Mouse (Mus musculus) hindbrain, embryonic 15.5 days (tissue): ENCODE data around the gene Rgs3. TPM values are rescaled to one million over a fixed set of nuclear protein-coding genes. Genes with fewer than 3 reads are reported as not detected.

ENCODE experiments used
- ATAC-seq: fragments of 200-750 bp; cut with Nextera tagmentation; 2 replicates; pipeline ENCODE4 v1.8.0; 2017; ENCODE audit warnings: low read depth, moderate number of reproducible peaks, moderate TSS enrichment; ENCODE audit not compliant: low FRiP score
- H3K27ac ChIP-seq: fragments of 300-500 bp; sonication (generic); replicated peaks from 2 replicates; pipeline ENCODE4 v1.5.1; 2015; ENCODE audit warnings: mild to moderate bottlenecking, inconsistent platforms
- H3K27me3 ChIP-seq: fragments of 300-500 bp; sonication (generic); 2 replicates; pipeline ENCODE4 v1.6.1; 2015; ENCODE audit warnings: control low read depth, inconsistent platforms
- H3K36me3 ChIP-seq: fragments of 300-500 bp; sonication (generic); 2 replicates; pipeline ENCODE4 v1.6.1; 2015; ENCODE audit warnings: control low read depth, inconsistent platforms
- H3K4me1 ChIP-seq: fragments of 300-500 bp; sonication (generic); replicated peaks from 2 replicates; pipeline ENCODE4 v1.6.1; 2015; ENCODE audit warnings: control low read depth, inconsistent platforms
- H3K4me2 ChIP-seq: fragments of 300-500 bp; sonication (generic); 2 replicates; pipeline ENCODE4 v1.6.1; 2015; ENCODE audit warnings: moderate library complexity, mild to moderate bottlenecking, inconsistent platforms
- H3K4me3 ChIP-seq: fragments of 300-500 bp; sonication (generic); 2 replicates; pipeline ENCODE4 v1.5.1; 2015; ENCODE audit warnings: mild to moderate bottlenecking, inconsistent platforms
- H3K9ac ChIP-seq: fragments of 300-500 bp; sonication (generic); 2 replicates; pipeline ENCODE4 v1.6.1; 2015; ENCODE audit warnings: inconsistent platforms
- H3K9me3 ChIP-seq: fragments of 300-500 bp; sonication (generic); 2 replicates; pipeline ENCODE4 v1.6.1; 2016; ENCODE audit warnings: control low read depth, inconsistent platforms
- WGBS: fragments of 180-500 bp; shearing (Covaris S2); methylation state at CpG from one replicate; pipeline ENCODE4 v1.1.7; 2015; 5-methylcytosine and 5-hydroxymethylcytosine counted together
- polyA plus RNA-seq: library from polyadenylated mRNA; unstranded; fragments of >200 nt; fragmentation: Nextera tagmentation; extraction: Ambion mirVana; gene quantifications from 2 replicates; pipeline ENCODE4 v1.2.1, GENCODE M21; 2015

Rgs3 gene
- polyA plus RNA-seq, 1 experiment from 2014 or later = 69.3 TPM

- WGBS = 86% methylated on average over 3 of the region's 3 CpGs
Observed at GRCm38 (mm10) chr4:62736904-62737303, 177.3 kb downstream of the Rgs3 start.

GRCm38 (mm10) chr4:62737983-62738695 is 178.5 kb downstream of the Rgs3 start:
- 56% methylated on average over 9 of the region's 9 CpGs for WGBS
- no peak for ATAC-seq
- H3K27me3 ChIP-seq = no peaks in the 10 kb centered on the region

More at GRCm38 (mm10) chr4:62736904-62737303, 177.3 kb downstream of the Rgs3 start:
- Histone ChIP-seq H3K4me2 (no peak overlapping the region), H3K9me3 (no peaks in the 10 kb centered on the region), H3K9ac (no peak overlapping the region), H3K4me1 (peaks cover 25% of the 10 kb centered on the region), H3K36me3 (no peaks in the 10 kb centered on the region), H3K27ac (no peak overlapping the region), H3K4me3 (no peak overlapping the region), H3K27me3 (no peaks in the 10 kb centered on the region)
- ATAC-seq = no peak

GRCm38 (mm10) chr4:62738996-62739395 is 179.3 kb downstream of the Rgs3 start:
- Histone ChIP-seq H3K4me3 (no peak overlapping the region), H3K9me3 (no peaks in the 10 kb centered on the region), H3K9ac (no peak overlapping the region), H3K4me1 (peaks cover 21% of the 10 kb centered on the region), H3K4me2 (no peak overlapping the region), H3K27ac (no peak overlapping the region), H3K36me3 (no peaks in the 10 kb centered on the region), H3K27me3 (no peaks in the 10 kb centered on the region)
- no peak for ATAC-seq
- 85% methylated on average over 3 of the region's 3 CpGs for WGBS

More at GRCm38 (mm10) chr4:62737983-62738695, 178.5 kb downstream of the Rgs3 start:
- H3K9ac ChIP-seq = no peak overlapping the region
- H3K9me3 ChIP-seq = no peaks in the 10 kb centered on the region
- H3K36me3 ChIP-seq = no peaks in the 10 kb centered on the region
- H3K4me2 ChIP-seq = no peak overlapping the region
- H3K4me3 ChIP-seq = no peak overlapping the region
- H3K4me1 ChIP-seq = peaks cover 22% of the 10 kb centered on the region
- no peak overlapping the region for H3K27ac ChIP-seq

- no peak for ATAC-seq
- H3K4me2 ChIP-seq = no peak overlapping the region
- no peaks in the 10 kb centered on the region for H3K9me3 ChIP-seq
- H3K9ac ChIP-seq = no peak overlapping the region
- no peak overlapping the region for H3K4me3 ChIP-seq
- WGBS = 95% methylated on average over 4 of the region's 4 CpGs
- no peaks in the 10 kb centered on the region for H3K27me3 ChIP-seq
- no peaks in the 10 kb centered on the region for H3K36me3 ChIP-seq
- no peak overlapping the region for H3K27ac ChIP-seq
- H3K4me1 ChIP-seq = peaks cover 21% of the 10 kb centered on the region
Observed at GRCm38 (mm10) chr4:62739591-62739990, 179.9 kb downstream of the Rgs3 start.

GRCm38 (mm10) chr4:62740282-62741054 is 180.8 kb downstream of the Rgs3 start:
- H3K9ac ChIP-seq = no peak overlapping the region
- H3K36me3 ChIP-seq = no peaks in the 10 kb centered on the region
- H3K27me3 ChIP-seq = no peaks in the 10 kb centered on the region
- H3K9me3 ChIP-seq = no peaks in the 10 kb centered on the region
- no peak overlapping the region for H3K27ac ChIP-seq
- no peak for ATAC-seq
- peaks cover 21% of the 10 kb centered on the region for H3K4me1 ChIP-seq
- no peak overlapping the region for H3K4me2 ChIP-seq
- H3K4me3 ChIP-seq = no peak overlapping the region
- WGBS = 85% methylated on average over 6 of the region's 6 CpGs

- Histone ChIP-seq H3K9ac (no peak overlapping the region), H3K27ac (no peak overlapping the region), H3K4me1 (peaks cover 15% of the 10 kb centered on the region), H3K4me2 (no peak overlapping the region), H3K9me3 (no peaks in the 10 kb centered on the region), H3K4me3 (no peak overlapping the region), H3K36me3 (no peaks in the 10 kb centered on the region), H3K27me3 (no peaks in the 10 kb centered on the region)
- ATAC-seq = no peak
- 62% methylated on average over 5 of the region's 5 CpGs for WGBS
Observed at GRCm38 (mm10) chr4:62741055-62741453, 181.4 kb downstream of the Rgs3 start.

GRCm38 (mm10) chr4:62741601-62742000 is 182.0 kb downstream of the Rgs3 start:
- no peak for ATAC-seq

GRCm38 (mm10) chr4:62742885-62743760 is 183.5 kb downstream of the Rgs3 start:
- Histone ChIP-seq H3K4me2 (no peak overlapping the region), H3K36me3 (no peaks in the 10 kb centered on the region), H3K4me1 (peaks cover 7% of the 10 kb centered on the region), H3K27me3 (no peaks in the 10 kb centered on the region), H3K27ac (no peak overlapping the region), H3K9ac (no peak overlapping the region), H3K4me3 (no peak overlapping the region), H3K9me3 (no peaks in the 10 kb centered on the region)
- 64% methylated on average over 14 of the region's 14 CpGs for WGBS
- no peak for ATAC-seq

More at GRCm38 (mm10) chr4:62741601-62742000, 182.0 kb downstream of the Rgs3 start:
- H3K4me2 ChIP-seq = no peak overlapping the region
- no peak overlapping the region for H3K9ac ChIP-seq
- WGBS = 15% methylated on average over 3 of the region's 3 CpGs
- no peaks in the 10 kb centered on the region for H3K27me3 ChIP-seq
- H3K36me3 ChIP-seq = no peaks in the 10 kb centered on the region
- no peak overlapping the region for H3K27ac ChIP-seq
- peaks cover 10% of the 10 kb centered on the region for H3K4me1 ChIP-seq
- no peak overlapping the region for H3K4me3 ChIP-seq
- H3K9me3 ChIP-seq = no peaks in the 10 kb centered on the region

- Histone ChIP-seq H3K36me3 (no peaks in the 10 kb centered on the region), H3K27me3 (no peaks in the 10 kb centered on the region), H3K4me1 (peaks cover 3% of the 10 kb centered on the region; the same call in 1 of the 2 replicates), H3K27ac (no peak overlapping the region), H3K9me3 (no peaks in the 10 kb centered on the region), H3K4me3 (no peak overlapping the region), H3K9ac (no peak overlapping the region), H3K4me2 (no peak overlapping the region)
- WGBS = 42% methylated on average over 10 of the region's 10 CpGs
- ATAC-seq = no peak
Observed at GRCm38 (mm10) chr4:62744534-62744956, 184.9 kb downstream of the Rgs3 start.

- no peak overlapping the region for H3K9ac ChIP-seq
Observed at GRCm38 (mm10) chr4:62744985-62745638, 185.5 kb downstream of the Rgs3 start.

More at GRCm38 (mm10) chr4:62744985-62745638, 185.5 kb downstream of the Rgs3 start:
- 45% methylated on average over 1 of the region's 1 CpGs for WGBS
- no peaks in the 10 kb centered on the region for H3K27me3 ChIP-seq
- no peaks in the 10 kb centered on the region for H3K9me3 ChIP-seq
- H3K36me3 ChIP-seq = no peaks in the 10 kb centered on the region
- H3K27ac ChIP-seq = no peak overlapping the region
- no peak overlapping the region for H3K4me3 ChIP-seq
- H3K4me2 ChIP-seq = no peak overlapping the region
- H3K4me1 ChIP-seq = peaks cover 3% of the 10 kb centered on the region; the same call in 1 of the 2 replicates
- ATAC-seq = no peak
